Mouse (Mus musculus): ENCODE data around the gene Try4.
"Not testable (repeated sequence)": the region's sequence is repeated elsewhere in the genome, so short reads cannot be mapped to it uniquely, and the experiment has no call there.

Gene Try4

DNA sequence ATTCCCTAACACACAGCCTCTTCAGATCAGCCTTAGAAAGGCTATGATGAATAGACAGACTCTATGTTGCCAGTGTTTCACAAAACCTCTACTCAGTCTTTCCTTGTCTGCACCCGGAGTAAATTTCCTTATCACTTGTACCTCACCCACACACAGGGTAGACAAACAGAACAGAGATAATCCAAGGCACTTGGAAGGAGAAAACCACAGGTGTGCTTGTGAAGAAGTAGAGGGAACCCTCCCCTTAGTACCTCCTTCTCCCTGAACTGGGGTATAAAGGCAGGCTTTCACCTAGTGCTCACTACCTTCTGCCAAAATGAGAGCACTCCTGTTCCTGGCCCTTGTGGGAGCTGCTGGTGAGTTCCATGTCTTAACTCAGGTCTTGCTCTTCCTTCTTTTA lies at the start of gene Try4:
Gene Try4, plus strand, starts transcription at position 301 of the 400 bp plus-strand sequence.
- no peak for DNase-seq (ENCODE audit: low spot score in 2 of 2)

DNA sequence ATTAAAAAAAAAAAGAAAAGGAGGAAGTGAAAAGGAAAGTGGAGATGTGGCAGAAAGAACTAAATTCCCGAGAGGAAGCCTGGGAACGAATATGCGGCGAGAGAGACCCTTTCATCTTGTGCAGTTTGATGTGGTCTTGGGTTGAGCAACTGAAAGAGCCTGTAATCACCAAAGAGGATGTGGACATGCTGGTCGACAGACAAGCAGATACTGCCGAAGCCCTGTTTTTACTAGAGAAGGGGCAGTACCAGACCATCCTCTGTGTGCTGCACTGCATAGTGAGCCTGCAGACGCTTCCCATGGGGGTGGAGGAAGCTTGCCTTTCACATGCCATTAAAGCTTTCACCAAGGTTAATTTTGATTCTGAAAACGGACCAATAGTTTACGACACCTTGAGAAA lies 48.8 kb upstream of the Try4 start:
- not testable (repeated sequence) for DNase-seq (ENCODE audit: low spot score in 2 of 2)

DNA sequence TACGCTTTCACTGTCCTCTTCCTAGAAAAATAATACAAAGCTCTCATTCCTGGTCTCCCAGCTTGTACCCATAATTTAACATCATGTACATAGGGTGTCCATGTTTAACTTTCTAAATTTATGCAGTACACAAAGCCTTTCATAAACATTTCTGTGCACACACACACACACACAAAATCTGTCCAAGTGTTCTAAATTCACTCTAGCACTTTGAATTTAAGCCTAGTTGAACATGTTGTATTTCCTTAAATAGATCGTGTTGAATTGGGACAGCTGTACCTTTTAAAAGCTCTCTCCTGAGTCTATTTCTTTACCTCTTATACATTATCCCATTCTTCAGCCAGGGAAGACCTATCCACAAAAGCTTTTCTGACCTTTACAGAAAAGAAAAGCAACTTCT lies 45.6 kb upstream of the Try4 start:
- DNase-seq (ENCODE audit: low spot score in 2 of 2): no peak

- DNase-seq (ENCODE audit: low spot score in 2 of 2): no peak
These were observed 44.6 kb upstream of the Try4 start for GRCm38 (mm10) chr6:41257432-41257831.

GRCm38 (mm10) chr6:41262796-41263195 lies 39.3 kb upstream of the Try4 start:
- no peak for DNase-seq (ENCODE audit: low spot score in 2 of 2)

GRCm38 (mm10) chr6:41266140-41266539 lies 35.9 kb upstream of the Try4 start:
- no peak for DNase-seq (ENCODE audit: low spot score in 2 of 2)

- DNase-seq (ENCODE audit: low spot score in 2 of 2): no peak
These were observed 3.8 kb upstream of the Try4 start for GRCm38 (mm10) chr6:41298255-41298654.

GRCm38 (mm10) chr6:41316741-41317140 lies 14.7 kb downstream of the Try4 start, which contains the start of gene Try5:
Try5 (minus strand) TSS chr6:41316841.
- not testable (repeated sequence) for DNase-seq (ENCODE audit: low spot score in 2 of 2)

- no peak for DNase-seq (ENCODE audit: low spot score in 2 of 2)
These were observed 51.9 kb downstream of the Try4 start, which contains the start of gene Try10 for GRCm38 (mm10) chr6:41353932-41354331. Try10 (plus strand) TSS chr6:41354105.
